Mouse (Mus musculus): Measurements from ENCODE around the gene Dclk1.

DNA sequence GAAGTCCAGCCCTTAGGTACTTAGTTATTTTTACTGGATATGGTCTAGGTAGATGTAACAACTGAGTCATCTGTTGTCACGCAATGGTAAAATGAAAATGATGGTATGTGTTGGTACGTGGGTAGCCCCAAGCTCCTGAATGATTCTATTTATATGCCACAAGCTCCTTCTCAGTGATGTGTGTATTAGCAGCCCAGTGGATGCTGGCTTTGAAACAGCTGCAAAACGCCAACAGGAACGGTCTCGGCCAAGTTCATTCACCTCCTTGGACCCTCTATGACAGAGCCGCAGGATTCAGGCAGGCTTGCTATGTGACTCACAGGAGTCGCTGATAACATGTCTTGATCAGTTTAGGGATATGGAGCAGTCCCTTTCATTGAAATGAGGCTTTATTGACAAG is 268.0 kb downstream of the Dclk1 start:
- TF ChIP-seq POLR2A (IDR thresholded peaks at IDR 0.05; ENCODE audit: control insufficient read depth, low read depth, low read length), result no peak
- TF ChIP-seq CTCF (IDR thresholded peaks at IDR 0.05; ENCODE audit: control insufficient read depth, insufficient read depth, insufficient replicate concordance, low read depth, low read length), result no peak
